Mouse (Mus musculus): ENCODE data around the gene Gm13084.
"Not testable (repeated sequence)": the region's sequence is repeated elsewhere in the genome, so short reads cannot be mapped to it uniquely, and the experiment has no call there.

The Gm13084 gene

DNA sequence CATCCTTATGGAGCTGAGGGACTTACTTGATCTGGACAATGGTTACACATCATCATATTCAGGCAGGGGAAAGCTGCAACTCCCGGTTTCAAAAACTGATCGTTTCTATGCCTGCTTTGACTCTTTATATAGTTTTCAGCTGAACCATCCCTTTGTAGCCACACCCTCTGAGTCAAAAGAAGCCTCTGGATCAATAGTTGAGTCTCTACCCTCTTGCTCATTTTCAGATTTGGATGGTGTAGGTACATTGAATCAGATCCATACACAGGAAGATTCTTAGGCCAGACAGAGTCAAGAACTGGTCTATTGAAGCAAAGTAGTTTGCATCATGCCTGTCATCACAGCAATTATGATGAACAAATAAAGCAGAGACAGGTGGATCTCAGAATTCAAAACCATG lies at the start of gene Gm13084:
Gene Gm13084 (minus strand): TSS at position 101 of the 400 bp plus-strand sequence.
- DNase-seq, result no peak

DNA sequence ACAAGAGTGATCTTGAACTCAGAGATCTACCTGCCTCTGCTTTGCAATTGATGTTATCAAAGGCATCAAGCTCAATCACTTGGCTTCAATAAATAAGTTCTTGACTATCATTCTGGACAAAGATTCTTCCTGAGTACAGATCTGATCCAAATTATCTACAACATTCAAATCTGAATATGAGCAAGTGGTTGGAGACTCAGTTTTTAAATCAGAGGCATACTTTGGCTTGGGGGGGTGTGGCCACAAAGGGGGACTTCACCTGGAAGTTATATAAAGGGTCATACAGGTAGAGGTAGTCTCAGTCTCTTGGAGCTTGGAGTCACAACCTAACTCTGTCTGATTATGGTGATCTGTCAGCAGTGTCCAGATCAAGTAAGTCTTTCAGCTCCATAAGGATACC lies 30.3 kb upstream of the Gm13084 start, which contains the start of gene Gm13103:
Gene Gm13103 (plus strand): TSS at position 301 of the 400 bp plus-strand sequence.
- DNase-seq, result not testable (repeated sequence)

DNA sequence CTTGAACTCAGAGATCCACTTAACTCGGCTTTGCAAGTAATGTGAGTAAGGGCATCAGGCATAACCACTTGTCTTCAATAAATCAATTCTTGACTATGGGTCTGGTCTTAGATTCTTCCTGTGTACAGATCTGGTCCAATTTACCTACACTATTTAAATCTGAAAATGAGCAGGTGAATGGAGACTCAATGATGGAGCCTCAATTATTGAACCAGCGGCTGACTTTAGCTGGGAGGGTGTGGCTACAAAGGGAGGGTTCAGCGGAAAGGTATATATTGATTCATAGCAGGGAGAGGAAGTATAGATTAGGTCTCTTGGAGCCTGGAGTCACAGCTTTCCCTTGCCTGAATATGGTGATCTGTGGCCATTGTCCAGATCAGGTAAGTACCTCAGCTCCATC lies 26.8 kb downstream of the Gm13084 start, which contains the start of gene Gm13023:
Gene Gm13023 (plus strand): TSS at position 301 of the 400 bp plus-strand sequence.
- DNase-seq, result not testable (repeated sequence)

Measured in cerebellum, postnatal 25 days (tissue).